Mouse (Mus musculus) thymus, adult 2 months (tissue): ENCODE measurements around the gene Cyp2d40.

ENCODE experiments used
- CTCF ChIP-seq: fragments of 200-500 bp; IDR thresholded peaks from 2 replicates; pipeline ENCODE4 v1.5.1; 2012; ENCODE audit warnings: mild to moderate bottlenecking, control low read depth, low read length, moderate library complexity, borderline replicate concordance; ENCODE audit not compliant: control insufficient read depth, poor library complexity, insufficient read depth; ENCODE audit errors: extremely low read depth
- POLR2A ChIP-seq: fragments of 200-500 bp; IDR thresholded peaks from 2 replicates; pipeline ENCODE4 v1.6.1; 2012; ENCODE audit warnings: mild to moderate bottlenecking, low read length, control low read depth, moderate library complexity; ENCODE audit not compliant: control insufficient read depth, poor library complexity, insufficient read depth; ENCODE audit errors: extremely low read depth

GRCm38 (mm10) chr15:82792566-82792965 lies 28.6 kb upstream of the Cyp2d40 start:
- no peak for TF ChIP-seq POLR2A
- no peak for TF ChIP-seq CTCF
